In the genomic region with DNA sequence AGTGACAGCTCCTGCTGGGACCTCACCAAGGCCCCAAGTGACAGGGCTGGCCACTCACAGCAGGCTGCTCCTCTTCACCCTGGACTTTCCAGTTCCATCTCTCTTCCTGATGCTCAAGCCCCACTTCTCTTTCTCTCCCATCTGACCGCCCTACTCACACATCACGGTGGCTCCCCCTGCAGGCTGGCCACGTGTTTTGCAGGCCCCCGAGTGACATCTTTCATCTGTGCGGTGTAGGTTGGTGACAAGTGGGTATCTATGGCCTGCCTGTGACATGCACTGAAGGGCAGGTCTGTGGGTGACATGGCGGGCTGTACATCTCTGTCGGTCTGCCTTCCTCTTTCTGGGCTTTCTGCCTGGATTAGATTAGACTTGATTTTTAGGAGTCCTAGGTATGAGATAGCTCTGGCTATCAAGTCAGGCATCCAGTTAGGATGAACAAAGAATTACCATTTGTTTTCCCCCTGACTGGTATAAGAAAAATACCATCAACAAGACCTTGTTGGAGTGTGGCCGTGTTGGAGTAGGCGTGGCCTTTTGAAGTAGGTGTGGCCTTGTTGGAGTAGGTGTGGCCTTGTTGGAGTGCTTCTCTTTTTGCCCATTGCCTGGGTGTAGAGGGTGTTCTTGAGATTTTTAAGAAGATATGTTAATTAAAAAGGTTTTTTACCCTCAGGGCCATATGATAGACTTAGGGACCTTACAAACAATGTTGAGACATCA, we compare ENCODE assay signal across 8 mouse cellular contexts.
DNase-seq lines count a peak whose midpoint lies in the region; ATAC-seq lines count a peak whose summit lies in the region.

No protein-coding gene starts in this region.

- H3K4me2 ChIP-seq in heart, embryonic 11.5 days, result no peak overlapping the region
- H3K4me2 ChIP-seq in hindbrain, embryonic 16.5 days (ENCODE audit: low read length), result no peak overlapping the region

- no peaks in the 10 kb centered on the region for H3K9me3 ChIP-seq in heart, embryonic 11.5 days (replicated peaks; ENCODE audit: control insufficient read depth, low read length)
- H3K9me3 ChIP-seq in hindbrain, embryonic 16.5 days (ENCODE audit: control insufficient read depth, low read length), result no peaks in the 10 kb centered on the region

- no peak overlapping the region for H3K27ac ChIP-seq in heart, embryonic 11.5 days (ENCODE audit: low read depth, low read length)
- no peak overlapping the region for H3K27ac ChIP-seq in hindbrain, embryonic 16.5 days (ENCODE audit: low read depth, low read length)

- H3K27me3 ChIP-seq in heart, embryonic 11.5 days (ENCODE audit: control insufficient read depth, insufficient read depth, low read length), result no peaks in the 10 kb centered on the region
- no peaks in the 10 kb centered on the region for H3K27me3 ChIP-seq in hindbrain, embryonic 16.5 days (replicated peaks; ENCODE audit: control insufficient read depth, insufficient read depth, low read length)

- no peak overlapping the region for H3K9ac ChIP-seq in heart, embryonic 11.5 days (ENCODE audit: low read depth, low read length)
- no peak overlapping the region for H3K9ac ChIP-seq in hindbrain, embryonic 16.5 days (ENCODE audit: low read depth, low read length)

- H3K4me3 ChIP-seq in heart, embryonic 11.5 days (ENCODE audit: low read depth, low read length), result no peak overlapping the region
- no peak overlapping the region for H3K4me3 ChIP-seq in hindbrain, embryonic 16.5 days (ENCODE audit: low read length)

- peak; percentile 39 for DNase-seq in heart, postnatal 4 days
- peak; percentile 51 for DNase-seq in CD4-positive helper T cell, adult 2 months (ENCODE audit: low read depth, low spot score)
- peak; percentile 46 for DNase-seq in lung, postnatal 10 days
- peak; percentile 64 to 66 for DNase-seq in thymus, postnatal 36 days
- DNase-seq in heart, adult 9 months (ENCODE audit: low spot score in 2 of 2), result no peak

- H3K4me1 ChIP-seq in heart, embryonic 11.5 days (ENCODE audit: control insufficient read depth, insufficient read depth, low read length), result no peaks in the 10 kb centered on the region
- no peaks in the 10 kb centered on the region for H3K4me1 ChIP-seq in hindbrain, embryonic 16.5 days (ENCODE audit: control insufficient read depth, insufficient read depth, low read depth, low read length)

- 59% methylated on average over 9 of the region's 9 CpGs for WGBS in heart, embryonic 11.5 days (ENCODE audit: insufficient replicate concordance)
- 69% methylated on average over 9 of the region's 9 CpGs for WGBS in hindbrain, embryonic 16.5 days

- ATAC-seq in heart, embryonic 11.5 days (replicated peaks; ENCODE audit: insufficient number of reproducible peaks, low FRiP score, low TSS enrichment), result no peak
- peak; percentile 14 for ATAC-seq in activated CD4-positive, CD25-positive, alpha-beta regulatory T cell, adult 4 months
- ATAC-seq in hindbrain, embryonic 16.5 days, result no peak

- no peaks in the 10 kb centered on the region for H3K36me3 ChIP-seq in heart, embryonic 11.5 days (ENCODE audit: control insufficient read depth, insufficient read depth, low read length)
- H3K36me3 ChIP-seq in hindbrain, embryonic 16.5 days (ENCODE audit: control insufficient read depth, insufficient read depth, low read length), result no peaks in the 10 kb centered on the region

Comparison
In these comparisons a context has a peak if more than half of its experiments do, and no peak if none do; other contexts are left out.
1. DNase-seq: peak in heart, postnatal 4 days (single experiment), CD4-positive helper T cell, adult 2 months (single experiment), lung, postnatal 10 days (single experiment) and thymus, postnatal 36 days (2 of 2); none in heart, adult 9 months (0 of 2).